Mouse (Mus musculus): Measurements from ENCODE around the gene Btbd9. TPM values are rescaled to one million over a fixed set of nuclear protein-coding genes. Genes with fewer than 3 reads are reported as not detected.

The Btbd9 gene
- polyA plus RNA-seq, 1 experiment from 2014 or later, result 150 TPM

DNA sequence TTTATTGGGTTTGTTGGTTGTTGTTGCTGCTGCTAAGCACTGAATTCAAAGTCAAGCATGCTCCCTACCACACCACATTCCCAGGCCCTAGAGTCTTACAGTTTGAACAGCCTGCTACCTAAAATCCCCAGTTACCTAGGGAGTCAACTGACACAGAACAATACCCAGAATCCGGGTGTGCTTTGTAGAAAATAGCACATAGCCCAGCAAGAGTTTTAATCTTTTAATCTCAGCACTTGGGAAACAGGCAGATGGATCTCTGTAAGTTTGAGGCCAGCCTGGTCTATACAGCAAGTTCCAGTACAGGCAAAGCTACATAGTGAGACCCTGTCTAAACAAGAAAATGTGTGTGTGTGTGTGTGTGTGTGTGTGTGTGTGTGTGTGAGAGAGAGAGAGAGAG is 34.5 kb upstream of the Btbd9 start:
- no peak overlapping the region for H3K4me3 ChIP-seq
- no peaks in the 10 kb centered on the region for H3K27me3 ChIP-seq
- peaks cover 37% of the 10 kb centered on the region for H3K4me1 ChIP-seq (replicated peaks)
- no peaks in the 10 kb centered on the region for H3K36me3 ChIP-seq
- peak overlapping the region; percentile 68; the same call in 1 of the 2 replicates for H3K4me2 ChIP-seq
- H3K9me3 ChIP-seq, result no peaks in the 10 kb centered on the region
- H3K27ac ChIP-seq, result no peak overlapping the region
- WGBS, result 84% methylated on average over 1 of the region's 1 CpGs
- H3K9ac ChIP-seq, result no peak overlapping the region
- no peak for ATAC-seq (ENCODE audit: low FRiP score)

DNA sequence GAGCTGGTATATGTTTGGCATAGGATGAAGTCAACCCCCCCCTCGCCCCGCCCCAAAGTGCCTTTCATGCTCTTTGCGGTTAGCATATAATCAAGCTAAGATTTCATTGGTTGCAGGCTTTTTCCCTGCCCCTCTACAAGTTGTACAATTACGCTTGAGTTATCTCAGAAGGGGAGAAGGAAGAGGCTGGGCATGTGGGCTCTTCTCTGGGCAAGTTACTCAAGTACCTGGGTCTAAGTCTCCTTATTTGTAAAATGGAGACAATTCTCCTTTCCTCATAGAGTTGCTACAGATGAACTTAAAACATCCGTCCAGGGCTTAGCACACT is 33.7 kb upstream of the Btbd9 start:
- WGBS, result 98% methylated on average over 5 of the region's 5 CpGs
- no peak overlapping the region for H3K27ac ChIP-seq
- peaks cover 37% of the 10 kb centered on the region for H3K4me1 ChIP-seq (replicated peaks)
- H3K27me3 ChIP-seq, result no peaks in the 10 kb centered on the region
- H3K4me3 ChIP-seq, result no peak overlapping the region
- H3K4me2 ChIP-seq, result no peak overlapping the region
- no peaks in the 10 kb centered on the region for H3K36me3 ChIP-seq
- no peak overlapping the region for H3K9ac ChIP-seq
- H3K9me3 ChIP-seq, result no peaks in the 10 kb centered on the region
- no peak for ATAC-seq (ENCODE audit: low FRiP score)

DNA sequence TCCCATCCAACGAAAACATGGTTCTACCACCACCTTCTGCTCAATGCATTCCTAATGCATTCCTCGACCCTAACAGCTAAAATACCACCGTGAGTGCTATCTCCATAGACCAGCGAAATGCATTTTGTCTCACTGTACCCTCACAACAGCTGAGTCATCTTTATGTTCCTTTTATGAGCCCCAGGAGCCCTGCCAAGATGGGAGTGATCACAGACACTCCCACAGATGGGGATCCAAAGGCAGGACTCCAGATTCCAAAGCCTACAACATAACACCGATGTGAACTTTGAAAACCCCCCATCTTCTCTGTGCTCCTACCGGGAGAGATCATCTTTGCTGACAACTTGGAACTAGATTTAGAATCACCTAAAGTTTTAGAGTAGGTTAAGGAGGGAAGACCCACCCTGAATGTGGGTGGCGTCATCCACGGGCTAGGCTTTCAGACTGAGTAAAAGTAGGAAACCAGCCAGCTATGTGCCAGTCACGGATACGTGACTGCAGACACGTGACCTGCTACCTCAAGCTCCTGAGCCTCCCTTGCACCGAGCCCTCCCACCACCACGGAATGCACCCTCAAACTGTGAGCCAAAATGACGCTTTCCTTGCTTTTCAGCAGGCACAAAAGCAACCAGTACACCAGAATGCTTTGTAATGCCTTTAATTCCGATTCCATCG is 33.2 kb upstream of the Btbd9 start:
- H3K9ac ChIP-seq, result no peak overlapping the region
- H3K4me2 ChIP-seq, result no peak overlapping the region
- H3K4me3 ChIP-seq, result no peak overlapping the region
- peaks cover 37% of the 10 kb centered on the region for H3K4me1 ChIP-seq (replicated peaks)
- no peaks in the 10 kb centered on the region for H3K27me3 ChIP-seq
- 88% methylated on average over 16 of the region's 16 CpGs for WGBS
- ATAC-seq (ENCODE audit: low FRiP score), result no peak
- H3K9me3 ChIP-seq, result no peaks in the 10 kb centered on the region
- no peaks in the 10 kb centered on the region for H3K36me3 ChIP-seq
- H3K27ac ChIP-seq, result no peak overlapping the region

- H3K27me3 ChIP-seq, result no peaks in the 10 kb centered on the region
- no peaks in the 10 kb centered on the region for H3K9me3 ChIP-seq
- no peak overlapping the region for H3K4me3 ChIP-seq
- H3K36me3 ChIP-seq, result peaks cover 3% of the 10 kb centered on the region
- WGBS, result 49% methylated on average over 8 of the region's 8 CpGs
- peaks cover 37% of the 10 kb centered on the region for H3K4me1 ChIP-seq (replicated peaks)
- ATAC-seq (ENCODE audit: low FRiP score), result no peak
- no peak overlapping the region for H3K4me2 ChIP-seq
- H3K27ac ChIP-seq, result 0 out of 2 replicates have a peak overlapping the region, but pooled peaks have one; percentile 12
- no peak overlapping the region for H3K9ac ChIP-seq
Observed at GRCm38 (mm10) chr17:30607909-30608495, 31.7 kb upstream of the Btbd9 start.

- no peak for ATAC-seq (ENCODE audit: low FRiP score)
- Histone ChIP-seq H3K4me1 (replicated peaks) (peaks cover 37% of the 10 kb centered on the region), H3K4me2 (no peak overlapping the region), H3K9me3 (no peaks in the 10 kb centered on the region), H3K27ac (no peak overlapping the region), H3K4me3 (no peak overlapping the region), H3K27me3 (no peaks in the 10 kb centered on the region), H3K36me3 (peaks cover 10% of the 10 kb centered on the region), H3K9ac (no peak overlapping the region)
- 91% methylated on average over 7 of the region's 7 CpGs for WGBS
Observed at GRCm38 (mm10) chr17:30607330-30607729, 31.0 kb upstream of the Btbd9 start.

GRCm38 (mm10) chr17:30606634-30607081 is 30.4 kb upstream of the Btbd9 start:
- Histone ChIP-seq H3K9ac (no peak overlapping the region), H3K36me3 (peaks cover 16% of the 10 kb centered on the region), H3K27me3 (no peaks in the 10 kb centered on the region), H3K4me1 (replicated peaks) (peaks cover 32% of the 10 kb centered on the region), H3K4me3 (no peak overlapping the region), H3K9me3 (no peaks in the 10 kb centered on the region), H3K27ac (no peak overlapping the region), H3K4me2 (no peak overlapping the region)
- no peak for ATAC-seq (ENCODE audit: low FRiP score)
- 93% methylated on average over 8 of the region's 8 CpGs for WGBS

GRCm38 (mm10) chr17:30606206-30606605 is 29.9 kb upstream of the Btbd9 start:
- no peak for ATAC-seq (ENCODE audit: low FRiP score)
- Histone ChIP-seq H3K9ac (no peak overlapping the region), H3K27me3 (no peaks in the 10 kb centered on the region), H3K4me2 (no peak overlapping the region), H3K9me3 (no peaks in the 10 kb centered on the region), H3K4me1 (replicated peaks) (peaks cover 28% of the 10 kb centered on the region), H3K27ac (no peak overlapping the region), H3K4me3 (no peak overlapping the region), H3K36me3 (peaks cover 18% of the 10 kb centered on the region)
- 92% methylated on average over 11 of the region's 11 CpGs for WGBS

DNA sequence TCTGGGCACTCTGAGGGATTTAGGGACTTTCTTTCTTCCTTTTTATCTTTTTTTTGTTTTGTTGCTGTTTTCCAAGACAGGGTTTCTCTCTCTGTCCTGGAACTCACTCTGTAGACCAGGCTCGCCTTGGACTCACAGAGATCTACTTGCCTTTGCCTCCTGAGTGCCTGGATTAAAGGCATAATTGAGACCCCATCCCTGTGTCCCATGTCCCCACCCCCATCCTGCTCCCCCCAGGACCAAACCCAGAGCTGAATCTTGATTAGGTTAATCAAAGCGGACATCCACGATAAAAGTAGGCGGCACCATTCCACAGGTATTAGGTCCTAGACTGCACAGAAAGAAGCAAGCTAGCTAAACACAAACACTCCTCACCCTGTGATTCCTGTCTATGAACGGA is 28.7 kb upstream of the Btbd9 start:
- ATAC-seq (ENCODE audit: low FRiP score), result no peak
- Histone ChIP-seq H3K4me2 (no peak overlapping the region), H3K27ac (no peak overlapping the region), H3K27me3 (no peaks in the 10 kb centered on the region), H3K9me3 (no peaks in the 10 kb centered on the region), H3K4me3 (no peak overlapping the region), H3K9ac (no peak overlapping the region), H3K4me1 (replicated peaks) (peaks cover 22% of the 10 kb centered on the region), H3K36me3 (peaks cover 25% of the 10 kb centered on the region)
- WGBS, result 92% methylated on average over 5 of the region's 5 CpGs

DNA sequence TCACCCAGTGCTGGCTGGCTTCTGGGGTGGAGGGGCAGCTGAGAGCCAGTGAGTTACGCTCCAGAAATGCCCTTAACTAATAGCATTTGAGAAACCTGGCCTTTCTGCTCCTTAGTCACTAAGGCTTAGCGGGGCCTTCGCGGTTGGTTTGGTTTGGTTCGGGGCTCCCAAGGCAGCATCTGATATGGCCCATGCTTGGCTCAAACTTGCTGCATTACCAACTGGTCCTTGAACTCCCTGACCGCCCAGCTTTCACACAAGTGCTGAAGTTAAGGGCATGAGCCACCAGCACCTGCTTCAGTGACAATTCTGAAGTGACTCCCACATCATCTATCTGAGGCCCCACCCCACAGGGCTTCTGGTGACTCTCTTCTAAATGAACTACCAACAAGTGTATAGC is 28.0 kb upstream of the Btbd9 start:
- peaks cover 18% of the 10 kb centered on the region for H3K4me1 ChIP-seq (replicated peaks)
- WGBS, result 89% methylated on average over 6 of the region's 6 CpGs

GRCm38 (mm10) chr17:30602175-30602574 is 25.9 kb upstream of the Btbd9 start:
- no peak overlapping the region for H3K9ac ChIP-seq
- H3K9me3 ChIP-seq, result no peaks in the 10 kb centered on the region
- H3K4me1 ChIP-seq (replicated peaks), result peaks cover 2% of the 10 kb centered on the region
- peaks cover 44% of the 10 kb centered on the region for H3K36me3 ChIP-seq
- no peak overlapping the region for H3K27ac ChIP-seq
- no peaks in the 10 kb centered on the region for H3K27me3 ChIP-seq
- no peak overlapping the region for H3K4me2 ChIP-seq
- 97% methylated on average over 14 of the region's 14 CpGs for WGBS
- no peak overlapping the region for H3K4me3 ChIP-seq
- ATAC-seq (ENCODE audit: low FRiP score), result no peak

More for the DNA sequence above, 28.0 kb upstream of the Btbd9 start:
- Histone ChIP-seq H3K9me3 (no peaks in the 10 kb centered on the region), H3K27ac (no peak overlapping the region), H3K4me2 (no peak overlapping the region), H3K4me3 (no peak overlapping the region), H3K9ac (no peak overlapping the region), H3K36me3 (peaks cover 30% of the 10 kb centered on the region), H3K27me3 (no peaks in the 10 kb centered on the region)
- no peak for ATAC-seq (ENCODE audit: low FRiP score)

DNA sequence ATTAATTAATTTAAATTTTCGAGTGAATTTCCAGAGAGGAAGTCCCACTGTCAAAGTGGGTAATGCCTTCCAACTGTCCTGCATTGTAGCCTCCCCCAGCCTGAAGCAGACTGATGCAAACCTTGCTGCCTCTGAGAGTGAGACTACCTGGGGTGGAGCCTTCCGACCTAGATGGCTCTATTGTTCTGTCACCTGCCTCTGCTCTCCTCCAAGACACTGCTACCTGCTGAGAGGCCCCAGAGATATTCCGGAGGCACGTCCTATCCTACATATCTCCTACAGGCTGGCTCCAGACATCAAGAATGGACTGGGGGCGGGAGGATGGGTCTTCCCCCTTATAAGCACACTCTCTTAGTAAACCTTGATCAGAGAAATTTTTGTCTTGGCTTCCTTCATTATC is 22.0 kb upstream of the Btbd9 start:
- H3K9me3 ChIP-seq, result no peaks in the 10 kb centered on the region
- H3K27me3 ChIP-seq, result no peaks in the 10 kb centered on the region
- WGBS, result 85% methylated on average over 5 of the region's 5 CpGs
- H3K36me3 ChIP-seq, result peaks cover 58% of the 10 kb centered on the region
- ATAC-seq (ENCODE audit: low FRiP score), result no peak
- no peak overlapping the region for H3K9ac ChIP-seq
- H3K27ac ChIP-seq, result no peak overlapping the region
- H3K4me2 ChIP-seq, result no peak overlapping the region
- no peak overlapping the region for H3K4me3 ChIP-seq
- H3K4me1 ChIP-seq (replicated peaks), result peaks cover 13% of the 10 kb centered on the region

DNA sequence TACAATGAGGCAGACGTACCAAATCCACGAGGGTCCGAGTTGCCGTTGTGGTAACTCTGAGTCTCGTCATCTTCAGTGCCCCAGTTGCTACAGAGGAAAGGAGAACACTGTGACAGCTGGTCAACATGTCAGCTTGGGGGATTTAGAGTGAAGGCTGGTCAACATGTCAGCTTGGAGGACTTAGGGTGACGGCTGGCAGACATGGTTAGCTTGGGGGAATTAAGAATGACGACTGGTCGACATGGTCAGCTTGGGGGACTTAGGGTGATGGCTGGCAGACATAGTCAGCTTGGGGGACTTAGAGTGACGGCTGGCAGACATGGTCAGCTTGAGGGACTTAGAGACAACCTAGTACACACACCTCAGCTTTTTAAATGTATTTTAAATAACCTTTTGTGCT is 21.5 kb upstream of the Btbd9 start:
- Histone ChIP-seq H3K27me3 (no peaks in the 10 kb centered on the region), H3K4me2 (no peak overlapping the region), H3K9ac (no peak overlapping the region), H3K36me3 (peaks cover 56% of the 10 kb centered on the region), H3K4me3 (no peak overlapping the region), H3K9me3 (no peaks in the 10 kb centered on the region), H3K27ac (no peak overlapping the region), H3K4me1 (replicated peaks) (peaks cover 13% of the 10 kb centered on the region)
- 94% methylated on average over 9 of the region's 9 CpGs for WGBS
- ATAC-seq (ENCODE audit: low FRiP score), result no peak

- H3K27ac ChIP-seq, result 0 out of 2 replicates have a peak overlapping the region, but pooled peaks have one; percentile 26
- H3K4me3 ChIP-seq, result no peak overlapping the region
- no peaks in the 10 kb centered on the region for H3K9me3 ChIP-seq
- H3K36me3 ChIP-seq, result peaks cover 39% of the 10 kb centered on the region
- H3K4me2 ChIP-seq, result no peak overlapping the region
- no peaks in the 10 kb centered on the region for H3K27me3 ChIP-seq
- 46% methylated on average over 6 of the region's 6 CpGs for WGBS
- H3K9ac ChIP-seq, result no peak overlapping the region
- no peak for ATAC-seq (ENCODE audit: low FRiP score)
- peaks cover 18% of the 10 kb centered on the region for H3K4me1 ChIP-seq (replicated peaks)
Observed at GRCm38 (mm10) chr17:30594846-30595245, 18.6 kb upstream of the Btbd9 start.
